Mouse (Mus musculus): ENCODE results near the gene Liph. TPM values are rescaled to one million over a fixed set of nuclear protein-coding genes. Genes with fewer than 3 reads are reported as not detected.
"Not testable (repeated sequence)": the region's sequence is repeated elsewhere in the genome, so short reads cannot be mapped to it uniquely, and the experiment has no call there.

Liph gene
- polyA plus RNA-seq, 1 experiment: 1.9 TPM

DNA sequence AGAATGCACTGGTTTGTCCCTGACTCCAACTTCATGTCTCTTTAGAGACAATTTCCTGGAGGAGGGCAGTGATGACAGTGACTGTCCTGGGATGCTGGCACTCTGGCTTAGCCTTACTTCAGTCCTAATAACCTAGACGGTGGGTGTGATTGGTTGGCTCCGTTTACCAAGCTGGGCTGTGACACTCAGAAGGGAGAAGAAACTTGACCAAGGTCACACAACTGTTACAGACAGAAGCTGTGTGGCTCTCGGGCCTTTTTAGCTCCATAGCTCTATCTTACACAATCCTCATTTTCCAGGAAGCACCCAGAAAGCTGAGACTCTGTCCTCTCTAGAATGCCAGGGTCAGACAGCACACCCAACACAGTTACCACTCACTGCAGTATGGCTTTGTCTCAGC is 29.9 kb downstream of the Liph start:
- 90% methylated on average over 3 of the region's 3 CpGs for WGBS
- no peaks in the 10 kb centered on the region for H3K36me3 ChIP-seq (ENCODE audit: control insufficient read depth, insufficient read depth, low read length)
- H3K27ac ChIP-seq (ENCODE audit: control insufficient read depth, insufficient read depth, low read length): no peak overlapping the region
- no peak for DNase-seq
- TF ChIP-seq POLR2A (IDR thresholded peaks at IDR 0.05; ENCODE audit: control insufficient read depth, extremely low read depth, insufficient read depth, low read length, poor library complexity): no peak
- no peaks in the 10 kb centered on the region for H3K4me1 ChIP-seq (replicated peaks; ENCODE audit: control insufficient read depth, insufficient read depth, low read length)
- H3K4me3 ChIP-seq (ENCODE audit: control insufficient read depth, insufficient read depth, low read length): no peak overlapping the region
- H3K27me3 ChIP-seq (ENCODE audit: control insufficient read depth, insufficient read depth, low read length): no peaks in the 10 kb centered on the region

DNA sequence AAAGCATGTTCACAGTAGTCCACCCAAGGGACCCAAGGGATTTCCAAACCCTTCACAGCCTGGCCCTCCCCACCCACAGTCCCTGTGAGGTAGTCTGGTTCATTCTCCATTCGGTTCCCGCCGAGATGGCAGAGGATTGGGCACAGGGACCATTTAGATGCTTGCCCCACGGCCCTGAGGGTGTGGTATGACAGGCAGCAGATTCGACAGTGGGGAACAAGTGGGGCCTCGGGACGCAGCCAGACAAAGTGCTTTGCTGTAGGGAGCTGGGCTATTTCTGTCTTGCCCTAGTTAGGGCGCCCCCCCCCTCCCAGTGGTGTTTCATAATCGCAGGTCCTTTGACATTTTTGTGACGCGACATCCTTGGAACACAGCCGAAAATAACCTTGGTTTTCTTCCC is 39.9 kb downstream of the Liph start:
- no peaks in the 10 kb centered on the region for H3K4me1 ChIP-seq (replicated peaks; ENCODE audit: control insufficient read depth, insufficient read depth, low read length)
- no peak overlapping the region for H3K27ac ChIP-seq (ENCODE audit: control insufficient read depth, insufficient read depth, low read length)
- no peaks in the 10 kb centered on the region for H3K36me3 ChIP-seq (ENCODE audit: control insufficient read depth, insufficient read depth, low read length)
- 95% methylated on average over 12 of the region's 12 CpGs for WGBS
- no peak overlapping the region for H3K4me3 ChIP-seq (ENCODE audit: control insufficient read depth, insufficient read depth, low read length)
- TF ChIP-seq POLR2A (IDR thresholded peaks at IDR 0.05; ENCODE audit: control insufficient read depth, extremely low read depth, insufficient read depth, low read length, poor library complexity) (no peak), CTCF (IDR thresholded peaks at IDR 0.05; ENCODE audit: borderline replicate concordance, control insufficient read depth, extremely low read depth, insufficient read depth, low read length, poor library complexity) (no peak)
- H3K27me3 ChIP-seq (ENCODE audit: control insufficient read depth, insufficient read depth, low read length): no peaks in the 10 kb centered on the region
- no peak for DNase-seq

DNA sequence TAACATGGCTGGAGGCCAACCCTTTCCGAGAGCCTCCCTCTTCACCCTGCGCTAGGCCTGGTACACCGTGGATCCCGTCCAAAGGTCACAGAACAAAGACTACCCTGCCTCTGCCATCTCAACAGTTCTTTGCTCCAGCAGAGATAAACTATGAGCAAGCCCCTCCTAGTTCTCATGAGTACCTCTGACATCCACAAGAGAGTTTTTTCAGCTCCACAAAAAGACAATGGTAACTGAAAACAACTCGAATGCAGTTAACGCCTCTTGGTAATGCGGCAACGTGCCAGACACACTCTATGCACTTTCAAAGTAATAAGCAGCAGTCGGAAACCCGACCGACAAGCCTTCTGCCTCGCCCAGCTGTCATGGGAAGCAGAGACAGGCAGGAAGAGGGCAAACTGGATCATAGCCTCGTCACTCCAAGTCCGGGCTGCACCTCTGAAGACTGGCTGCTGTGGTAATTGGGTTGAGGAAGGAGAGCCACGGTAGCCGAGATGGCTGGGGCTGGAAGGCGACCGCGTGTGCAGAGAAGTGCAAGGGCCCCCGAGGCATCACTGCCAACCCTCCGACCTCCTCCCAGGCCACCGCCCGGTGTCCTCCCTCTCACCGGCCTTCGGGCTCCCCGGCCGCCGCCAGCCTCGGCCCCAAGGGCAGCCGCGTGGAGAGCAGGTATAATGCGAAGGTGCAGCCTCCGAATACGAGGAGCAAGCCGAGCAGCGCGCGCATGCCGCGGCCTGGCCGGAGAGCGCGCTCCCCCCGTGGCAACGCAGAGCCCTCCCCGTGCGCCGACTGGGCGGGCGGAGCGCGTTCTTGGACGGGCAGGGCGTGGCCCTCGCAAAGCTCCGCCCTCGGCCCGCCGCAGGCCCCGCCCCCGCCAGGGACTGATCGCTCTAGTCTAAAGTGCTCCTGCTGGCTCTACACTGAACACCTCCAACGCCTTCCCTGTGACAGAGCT is 48.4 kb downstream of the Liph start, which contains the start of gene Tmem41a:
Gene Tmem41a (minus strand): TSS at position 792 of the 955 bp plus-strand sequence.
- no peaks in the 10 kb centered on the region for H3K36me3 ChIP-seq (ENCODE audit: control insufficient read depth, insufficient read depth, low read length)
- peaks cover 15% of the 10 kb centered on the region for H3K4me1 ChIP-seq (replicated peaks; ENCODE audit: control insufficient read depth, insufficient read depth, low read length)
- no peak within 1 kb of the TSS for H3K27ac ChIP-seq (ENCODE audit: control insufficient read depth, insufficient read depth, low read length)
- H3K4me3 ChIP-seq (ENCODE audit: control insufficient read depth, insufficient read depth, low read length): peak within 1 kb of the TSS; percentile 78
- H3K27me3 ChIP-seq (ENCODE audit: control insufficient read depth, insufficient read depth, low read length): no peaks in the 10 kb centered on the region
- DNase-seq: peak; percentile 94
- 3% methylated on average over 63 of the region's 63 CpGs for WGBS
- TF ChIP-seq POLR2A (IDR thresholded peaks at IDR 0.05; ENCODE audit: control insufficient read depth, extremely low read depth, insufficient read depth, low read length, poor library complexity): peak; percentile 57
- TF ChIP-seq CTCF (IDR thresholded peaks at IDR 0.05; ENCODE audit: borderline replicate concordance, control insufficient read depth, extremely low read depth, insufficient read depth, low read length, poor library complexity): 0 out of 2 replicates have a peak, but pooled peaks have one; percentile 39

DNA sequence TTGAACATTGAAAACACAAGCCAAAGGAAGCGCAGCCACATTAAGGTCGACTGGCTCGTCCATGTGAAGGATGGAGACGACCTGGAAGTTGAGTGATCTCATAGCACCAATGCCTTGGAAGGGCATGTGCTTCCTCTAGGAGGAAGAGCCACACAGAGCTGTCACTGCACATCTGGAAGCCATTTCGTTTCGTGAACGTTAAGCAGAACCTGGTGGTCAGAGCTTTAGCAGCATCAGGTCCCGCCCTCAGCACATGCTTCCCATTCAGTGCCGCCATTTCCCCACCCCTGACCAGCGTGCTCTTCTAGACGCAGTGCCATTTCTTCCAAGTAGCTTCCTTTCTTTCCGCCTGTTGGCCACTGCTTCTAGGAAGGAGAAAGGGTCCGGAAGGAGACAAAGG is 67.0 kb downstream of the Liph start:
- TF ChIP-seq POLR2A (IDR thresholded peaks at IDR 0.05; ENCODE audit: control insufficient read depth, extremely low read depth, insufficient read depth, low read length, poor library complexity) (no peak), CTCF (IDR thresholded peaks at IDR 0.05; ENCODE audit: borderline replicate concordance, control insufficient read depth, extremely low read depth, insufficient read depth, low read length, poor library complexity) (no peak)
- 89% methylated on average over 13 of the region's 13 CpGs for WGBS
- Histone ChIP-seq H3K27me3 (ENCODE audit: control insufficient read depth, insufficient read depth, low read length) (no peaks in the 10 kb centered on the region), H3K27ac (ENCODE audit: control insufficient read depth, insufficient read depth, low read length) (no peak overlapping the region), H3K36me3 (ENCODE audit: control insufficient read depth, insufficient read depth, low read length) (peaks cover under 1% of the 10 kb centered on the region; the same call in 1 of the 2 replicates), H3K4me1 (replicated peaks; ENCODE audit: control insufficient read depth, insufficient read depth, low read length) (no peaks in the 10 kb centered on the region), H3K4me3 (ENCODE audit: control insufficient read depth, insufficient read depth, low read length) (no peak overlapping the region)
- no peak for DNase-seq

DNA sequence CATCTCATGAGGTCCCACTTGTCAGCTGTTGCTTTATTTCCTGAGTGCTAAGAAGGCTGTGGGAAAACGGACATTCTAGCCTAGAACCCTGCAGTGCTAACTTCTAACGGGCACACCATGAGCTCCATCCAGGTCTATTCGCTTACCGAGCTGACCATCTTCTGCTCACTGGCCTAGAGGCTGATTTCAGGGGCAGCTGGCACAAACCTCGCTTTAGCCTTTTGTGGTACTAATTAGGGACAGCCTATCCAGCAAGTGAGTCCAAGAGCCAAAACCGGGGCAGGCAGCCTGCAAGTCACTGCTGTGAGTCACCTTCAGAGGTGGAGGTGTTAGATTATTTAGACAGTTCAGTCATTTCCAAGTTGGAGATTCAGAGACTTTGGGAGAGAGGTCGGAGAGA is 78.8 kb downstream of the Liph start:
- no peak for DNase-seq
- no peaks in the 10 kb centered on the region for H3K27me3 ChIP-seq (ENCODE audit: control insufficient read depth, insufficient read depth, low read length)
- H3K27ac ChIP-seq (ENCODE audit: control insufficient read depth, insufficient read depth, low read length): no peak overlapping the region
- H3K36me3 ChIP-seq (ENCODE audit: control insufficient read depth, insufficient read depth, low read length): no peaks in the 10 kb centered on the region
- TF ChIP-seq POLR2A (IDR thresholded peaks at IDR 0.05; ENCODE audit: control insufficient read depth, extremely low read depth, insufficient read depth, low read length, poor library complexity) (no peak), CTCF (IDR thresholded peaks at IDR 0.05; ENCODE audit: borderline replicate concordance, control insufficient read depth, extremely low read depth, insufficient read depth, low read length, poor library complexity) (no peak)
- 94% methylated on average over 7 of the region's 7 CpGs for WGBS
- no peak overlapping the region for H3K4me3 ChIP-seq (ENCODE audit: control insufficient read depth, insufficient read depth, low read length)
- H3K4me1 ChIP-seq (replicated peaks; ENCODE audit: control insufficient read depth, insufficient read depth, low read length): peaks cover 3% of the 10 kb centered on the region

DNA sequence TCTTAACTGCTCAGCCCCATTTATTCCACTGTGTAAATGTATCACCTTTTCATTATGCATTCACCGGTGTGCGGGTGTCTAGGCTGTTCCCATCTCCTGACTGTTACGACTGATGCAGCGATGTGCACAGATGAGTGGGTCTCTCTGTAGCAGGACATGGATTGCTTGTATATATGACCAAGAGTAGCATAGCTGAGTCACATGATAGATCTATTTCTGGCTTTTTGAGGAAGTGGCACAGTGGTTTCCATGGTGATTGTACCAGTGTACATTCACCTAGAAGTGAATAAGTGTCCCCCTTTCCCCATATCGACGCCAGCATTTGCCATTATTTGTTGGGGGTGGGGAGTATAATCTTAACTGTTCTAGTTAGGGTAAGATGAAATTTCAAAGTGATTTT is 82.1 kb downstream of the Liph start:
- 21% methylated on average over 6 of the region's 6 CpGs for WGBS
- Histone ChIP-seq H3K4me3 (ENCODE audit: control insufficient read depth, insufficient read depth, low read length) (no peak overlapping the region), H3K4me1 (replicated peaks; ENCODE audit: control insufficient read depth, insufficient read depth, low read length) (peaks cover 3% of the 10 kb centered on the region), H3K36me3 (ENCODE audit: control insufficient read depth, insufficient read depth, low read length) (no peaks in the 10 kb centered on the region), H3K27ac (ENCODE audit: control insufficient read depth, insufficient read depth, low read length) (no peak overlapping the region), H3K27me3 (ENCODE audit: control insufficient read depth, insufficient read depth, low read length) (no peaks in the 10 kb centered on the region)
- DNase-seq: no peak
- no peak for TF ChIP-seq CTCF (IDR thresholded peaks at IDR 0.05; ENCODE audit: borderline replicate concordance, control insufficient read depth, extremely low read depth, insufficient read depth, low read length, poor library complexity)
- no peak for TF ChIP-seq POLR2A (IDR thresholded peaks at IDR 0.05; ENCODE audit: control insufficient read depth, extremely low read depth, insufficient read depth, low read length, poor library complexity)

DNA sequence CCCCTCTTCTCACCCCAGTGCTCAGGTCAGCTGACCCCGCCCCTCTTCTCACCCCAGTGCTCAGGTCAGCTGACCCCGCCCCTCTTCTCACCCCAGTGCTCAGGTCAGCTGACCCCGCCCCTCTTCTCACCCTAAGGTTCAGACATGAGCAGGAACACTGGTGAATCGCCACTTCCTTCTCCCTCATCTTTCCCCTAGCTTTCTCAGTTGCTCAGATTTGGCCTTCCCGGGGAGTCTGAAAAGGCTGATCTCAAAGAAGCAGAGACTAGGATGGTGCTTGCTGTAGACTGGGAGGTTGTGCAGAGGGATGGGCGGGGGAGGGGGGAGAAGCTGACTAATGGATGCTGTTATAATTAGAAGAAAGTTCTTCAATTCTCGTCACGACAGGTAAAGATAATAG is 86.6 kb downstream of the Liph start:
- H3K27ac ChIP-seq (ENCODE audit: control insufficient read depth, insufficient read depth, low read length); H3K36me3 ChIP-seq (ENCODE audit: control insufficient read depth, insufficient read depth, low read length); H3K27me3 ChIP-seq (ENCODE audit: control insufficient read depth, insufficient read depth, low read length); H3K4me3 ChIP-seq (ENCODE audit: control insufficient read depth, insufficient read depth, low read length); DNase-seq; H3K4me1 ChIP-seq (replicated peaks; ENCODE audit: control insufficient read depth, insufficient read depth, low read length): not testable (repeated sequence)
- 89% methylated on average over 7 of the region's 8 CpGs for WGBS
